Mouse (Mus musculus): ENCODE results near the gene Sirt4.
"Not testable (repeated sequence)": the region's sequence is repeated elsewhere in the genome, so short reads cannot be mapped to it uniquely, and the experiment has no call there.

Gene Sirt4

DNA sequence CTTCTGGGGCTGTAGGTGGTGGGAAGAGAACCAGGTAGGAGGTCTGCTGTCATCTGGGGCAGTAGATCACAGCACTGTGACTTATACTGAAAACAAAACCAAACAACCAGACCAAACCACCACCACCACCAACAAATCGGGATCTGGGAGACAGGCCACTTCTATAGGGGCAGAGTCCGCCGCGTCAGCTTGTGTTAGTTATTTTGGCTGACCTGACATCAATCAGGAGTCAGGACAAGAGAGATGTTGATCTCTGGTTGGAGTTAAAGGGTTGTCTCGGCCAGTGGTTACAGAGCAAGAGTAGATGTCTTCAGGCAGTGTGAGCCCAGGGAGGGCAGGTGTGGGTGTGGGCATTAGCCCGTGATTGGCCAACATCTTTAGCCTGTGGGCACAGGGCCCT is 29.8 kb upstream of the Sirt4 start:
- no peak for DNase-seq

DNA sequence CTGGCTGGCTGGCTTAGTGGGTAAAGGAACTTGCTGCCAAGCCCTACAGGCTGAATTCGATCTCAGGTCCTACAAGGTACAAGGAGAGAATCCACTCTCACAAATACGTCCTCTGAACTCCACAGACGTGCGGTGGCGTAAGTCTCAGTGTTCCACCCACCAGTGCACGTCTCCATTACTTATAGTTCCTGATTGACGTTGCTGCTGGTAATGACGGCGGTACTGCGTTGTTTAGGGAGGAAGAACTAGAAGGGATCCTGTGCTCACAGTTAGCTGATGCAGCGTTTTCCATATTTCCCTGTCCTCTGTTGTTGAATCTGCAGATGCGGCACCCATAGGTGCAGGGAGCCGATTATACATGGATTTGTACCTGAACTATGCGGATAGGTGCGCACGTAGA is 29.2 kb upstream of the Sirt4 start:
- no peak for DNase-seq

DNA sequence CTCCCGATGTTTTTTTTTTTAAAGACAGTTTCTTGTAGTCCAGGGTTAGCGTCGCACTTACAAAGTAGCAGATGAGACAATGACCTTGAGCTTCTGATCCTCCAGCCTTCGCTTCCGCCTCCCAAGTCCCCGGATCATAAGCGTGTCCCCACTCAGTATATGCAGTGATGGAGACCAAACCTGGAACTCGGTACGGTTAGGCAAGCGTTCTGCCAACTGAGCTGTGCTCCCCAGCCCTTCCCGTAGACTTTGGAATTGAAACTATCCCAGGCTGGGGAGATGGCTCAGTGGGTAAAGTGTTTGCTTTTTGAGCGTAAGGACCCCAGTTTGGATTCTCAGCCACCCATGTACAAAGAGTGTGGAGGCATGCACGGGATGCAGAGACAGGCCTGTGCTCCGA is 28.7 kb upstream of the Sirt4 start:
- no peak for DNase-seq

DNA sequence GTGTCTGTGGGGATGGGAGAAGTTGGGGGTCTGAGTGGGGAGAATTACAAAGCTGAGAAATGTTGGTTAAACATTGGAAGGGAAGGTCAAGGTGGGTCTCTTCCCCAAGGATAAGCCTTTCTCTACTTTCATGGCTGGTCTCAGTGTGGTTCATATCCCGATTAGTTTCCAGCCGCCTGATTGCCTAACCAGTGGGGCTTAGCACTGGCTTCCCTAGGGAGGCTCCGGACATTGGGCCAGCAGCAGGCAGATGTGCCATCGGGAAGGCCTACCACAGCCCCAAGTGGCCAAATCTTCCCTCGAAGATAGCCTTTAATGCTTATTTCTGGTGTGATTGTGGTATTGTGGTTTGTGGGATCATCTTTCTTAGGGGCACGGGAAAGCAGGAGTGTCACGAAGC is 27.9 kb upstream of the Sirt4 start:
- DNase-seq, result no peak

DNA sequence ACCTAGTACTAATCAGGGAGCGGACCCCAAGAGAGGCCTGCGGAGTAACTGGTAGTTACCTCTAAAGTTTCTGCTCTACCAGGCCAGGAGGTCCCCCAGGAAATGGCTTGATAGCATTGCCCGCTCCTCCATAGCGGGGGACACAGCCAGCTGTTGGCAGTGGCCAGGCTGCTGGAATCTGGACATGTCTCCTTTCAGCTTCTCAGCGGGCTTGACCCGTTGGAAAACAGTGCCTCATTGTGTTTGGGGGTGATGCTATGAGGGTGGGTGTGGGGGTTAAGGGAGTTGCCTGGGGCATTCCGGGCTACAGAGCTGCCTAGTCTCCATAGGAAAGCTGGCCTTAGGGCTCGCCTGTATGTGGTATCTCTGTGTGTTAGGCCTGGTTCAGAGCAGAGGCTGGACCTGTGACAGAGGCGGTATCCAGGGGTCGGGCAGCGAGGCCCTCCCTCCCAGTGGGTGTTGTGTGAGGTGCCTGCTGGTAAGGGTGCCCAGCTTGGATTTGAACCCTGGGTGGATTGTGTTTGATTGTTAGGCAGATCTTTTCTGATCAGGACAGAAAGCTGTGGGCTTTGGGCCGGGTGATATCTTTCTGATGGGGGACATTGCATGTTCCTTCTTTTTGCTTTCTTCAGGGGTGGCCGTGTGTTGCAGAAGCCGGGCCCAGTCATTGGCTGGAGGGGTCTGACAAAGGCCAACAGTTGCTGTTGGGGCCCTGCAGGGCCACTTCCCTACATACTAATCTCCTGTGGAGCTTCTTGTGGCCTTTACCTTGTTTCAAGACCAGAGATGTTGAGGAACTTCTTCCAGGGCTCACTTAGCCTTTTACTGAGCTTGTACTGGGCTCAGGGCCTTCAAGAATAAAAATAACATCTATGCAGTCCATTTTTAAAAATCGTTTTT is 25.5 kb upstream of the Sirt4 start:
- DNase-seq, result no peak

DNA sequence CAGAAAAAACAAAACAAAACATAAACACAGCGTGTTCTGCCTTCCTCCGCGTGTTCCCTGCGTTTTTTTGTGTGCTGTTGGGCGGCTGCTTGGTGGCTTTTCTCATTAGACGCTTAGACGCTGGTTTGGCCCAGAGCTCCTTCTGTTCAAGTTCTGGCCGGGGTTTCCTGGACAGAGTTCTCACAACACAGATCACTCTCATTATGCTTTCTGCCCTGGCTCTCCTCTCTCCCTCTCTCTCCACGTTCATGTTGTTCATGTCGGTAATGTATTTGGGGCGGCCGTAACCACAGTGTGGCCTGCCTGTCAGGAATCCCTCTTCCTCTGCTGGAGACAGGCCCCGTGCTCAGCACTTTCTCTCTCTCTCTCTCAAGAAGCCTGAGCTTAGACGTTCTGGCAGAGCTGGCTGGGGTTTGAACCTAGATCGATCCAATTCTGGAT is 24.8 kb upstream of the Sirt4 start:
- DNase-seq, result no peak

DNA sequence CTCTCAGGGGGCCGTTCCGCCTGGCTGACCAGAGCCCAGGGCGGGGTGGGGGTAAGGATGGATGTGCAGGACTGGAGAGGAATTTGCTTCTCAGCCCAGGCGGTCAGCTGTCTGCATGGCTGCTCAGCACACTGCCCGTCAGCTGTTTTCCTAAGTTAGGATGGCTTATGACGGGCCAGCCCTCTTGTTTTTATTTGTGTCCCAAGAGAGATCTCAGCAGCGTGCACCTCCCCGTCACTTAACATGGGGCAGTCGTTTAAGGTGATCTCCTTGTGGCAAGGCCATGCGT is 24.3 kb upstream of the Sirt4 start:
- DNase-seq, result no peak

DNA sequence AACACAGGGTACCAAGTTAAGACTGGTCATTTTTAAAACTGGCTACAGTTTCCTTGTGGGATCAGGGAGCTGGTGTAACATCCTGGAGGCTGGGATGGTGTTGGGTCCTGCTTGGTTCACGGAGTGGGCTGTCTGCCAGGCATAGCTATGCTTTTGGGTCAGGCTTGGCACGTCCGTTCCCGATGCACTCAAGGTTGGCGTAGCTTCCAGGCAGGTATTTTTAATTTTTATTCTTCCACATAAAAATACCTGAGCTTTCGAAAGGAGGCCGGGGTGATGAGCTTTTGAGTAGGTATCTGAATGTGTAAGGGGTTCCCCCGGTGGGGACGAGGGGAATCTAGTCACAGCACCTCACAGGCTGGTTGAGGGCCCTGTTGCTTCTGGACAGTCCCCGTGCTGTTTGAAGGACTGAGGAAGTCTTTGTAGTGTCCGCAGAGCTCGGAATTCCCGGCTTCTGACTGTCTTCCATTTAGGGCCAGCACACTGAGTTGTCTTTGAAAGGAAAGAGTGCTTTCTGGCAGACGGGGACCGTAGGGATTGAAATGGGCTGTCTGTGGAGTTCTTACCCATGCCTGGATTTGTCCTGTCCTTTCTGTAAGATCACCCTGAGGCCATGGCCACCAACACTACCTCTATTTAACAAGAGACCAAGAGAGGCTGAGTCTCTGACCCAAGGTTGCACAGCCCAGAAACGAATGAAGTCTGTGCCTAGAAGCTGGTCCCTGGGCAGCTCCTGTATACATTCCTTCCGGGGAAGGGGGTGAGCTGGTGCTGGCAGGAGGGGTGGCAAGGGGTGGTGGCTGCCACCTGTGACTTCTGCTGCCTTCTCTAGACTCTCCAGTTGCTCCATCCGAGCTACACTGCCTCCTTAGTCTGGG is 23.7 kb upstream of the Sirt4 start:
- DNase-seq, result peak; percentile 72

DNA sequence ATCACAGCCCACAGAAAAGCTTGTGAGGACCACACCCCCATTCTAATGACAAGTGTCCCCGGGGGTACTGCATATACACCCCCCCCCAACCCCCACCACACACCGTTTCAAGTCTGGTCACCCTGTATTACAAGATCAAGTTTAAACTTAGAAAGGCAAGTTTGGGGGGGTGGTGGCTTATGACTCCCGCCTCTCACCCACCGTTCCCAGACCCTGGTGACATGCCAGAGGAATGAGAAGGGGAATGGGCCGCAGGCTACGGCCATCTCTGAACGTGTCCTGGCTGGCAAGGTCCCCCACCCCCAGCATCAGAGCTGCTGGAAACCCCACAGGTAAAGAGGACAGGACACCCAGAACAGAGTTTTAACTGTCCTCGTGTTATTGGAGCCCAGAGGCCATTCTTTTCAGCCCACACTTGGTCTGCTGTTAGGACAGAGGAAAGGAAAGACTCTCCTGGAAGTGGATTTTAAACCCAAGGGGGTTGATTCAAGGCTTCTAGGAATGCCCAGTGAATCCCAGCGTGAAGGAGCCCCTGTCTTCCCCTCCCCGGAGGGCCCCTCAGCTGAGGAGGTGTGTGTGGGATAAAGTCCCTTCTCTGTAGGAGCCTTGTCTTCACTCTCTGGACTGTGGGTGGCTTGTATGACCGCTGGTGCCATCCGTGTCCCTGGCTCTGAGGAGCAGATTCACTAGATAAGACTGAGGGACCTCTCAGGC is 22.9 kb upstream of the Sirt4 start:
- DNase-seq, result no peak

DNA sequence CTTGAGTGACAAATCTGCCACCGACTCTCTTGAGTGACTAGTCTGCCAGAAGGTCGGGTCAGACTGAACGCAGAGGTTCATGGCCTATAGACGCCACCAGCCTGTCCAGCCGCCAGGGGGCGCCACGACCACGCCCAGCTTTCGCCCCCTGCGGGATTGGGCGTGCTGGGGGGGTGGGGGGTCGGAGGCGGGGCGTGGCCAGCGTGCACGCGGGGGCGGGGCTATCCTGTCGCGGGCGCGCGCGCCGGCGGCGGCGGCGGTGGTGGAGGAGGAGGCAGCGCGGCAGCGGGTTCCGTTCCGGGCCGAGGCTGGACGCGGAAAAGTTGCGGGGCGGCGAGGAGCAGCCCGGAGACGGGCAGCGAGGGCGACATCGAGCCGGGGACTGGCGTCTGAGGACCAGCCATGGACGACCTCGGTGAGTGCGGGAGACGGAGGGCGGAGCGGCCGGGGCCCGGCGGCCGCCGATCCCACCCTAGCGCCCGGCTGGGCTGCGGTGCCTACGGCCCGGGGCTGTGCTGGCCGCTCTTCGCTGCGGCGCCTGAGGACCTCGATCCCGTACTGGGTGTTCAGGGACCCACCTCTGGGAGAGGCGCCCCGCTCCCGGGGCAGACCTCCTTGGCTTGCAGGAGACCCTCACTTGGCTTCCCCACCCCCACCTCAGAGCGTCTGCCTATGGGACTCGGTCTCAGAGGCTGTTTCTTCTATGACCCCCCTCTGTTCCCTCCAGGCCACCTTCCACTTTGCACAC is 22.1 kb upstream of the Sirt4 start, which contains the start of gene Pxn:
Gene Pxn, plus strand, starts transcription at position 223 of the 748 bp plus-strand sequence.
- peak; percentile 91 for DNase-seq

DNA sequence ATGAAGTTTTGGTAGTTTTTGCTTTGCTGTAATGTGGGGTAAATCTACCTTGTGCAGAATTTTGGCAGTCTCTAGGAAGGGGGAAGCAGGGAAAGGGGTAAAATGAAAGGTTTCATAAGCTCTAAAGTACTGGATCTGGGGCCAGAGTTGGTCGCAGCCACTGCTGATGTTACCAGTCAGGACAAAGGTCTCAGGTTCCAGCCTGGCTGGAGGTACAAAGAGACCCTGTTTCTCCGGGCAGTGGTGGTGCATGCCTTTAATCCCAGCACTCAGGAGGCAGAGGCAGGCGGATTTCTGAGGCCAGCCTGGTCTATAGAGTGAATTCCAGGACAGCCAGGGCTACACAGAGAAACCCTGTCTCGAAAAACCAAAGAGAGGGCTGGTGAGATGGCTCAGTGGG is 21.1 kb upstream of the Sirt4 start:
- DNase-seq, result not testable (repeated sequence)

DNA sequence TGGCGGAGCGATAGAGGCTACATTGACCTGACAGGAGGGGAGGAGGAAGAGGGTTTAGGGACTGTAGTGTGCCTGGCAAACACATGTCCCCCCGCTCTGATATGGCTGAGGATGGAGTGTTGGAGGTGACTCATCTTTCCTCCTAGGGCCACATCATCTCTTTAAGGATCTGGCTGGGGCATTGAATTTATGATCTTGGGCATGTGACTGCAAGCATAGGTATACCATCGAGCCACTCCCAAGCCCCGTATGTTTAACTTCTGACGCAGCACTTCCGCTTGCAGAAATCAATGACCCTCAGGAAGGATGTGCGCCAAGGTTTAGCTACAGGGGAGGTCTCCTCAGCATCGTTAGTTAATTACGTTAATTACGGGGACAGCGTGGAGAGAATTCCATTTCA is 18.5 kb upstream of the Sirt4 start:
- DNase-seq, result no peak

DNA sequence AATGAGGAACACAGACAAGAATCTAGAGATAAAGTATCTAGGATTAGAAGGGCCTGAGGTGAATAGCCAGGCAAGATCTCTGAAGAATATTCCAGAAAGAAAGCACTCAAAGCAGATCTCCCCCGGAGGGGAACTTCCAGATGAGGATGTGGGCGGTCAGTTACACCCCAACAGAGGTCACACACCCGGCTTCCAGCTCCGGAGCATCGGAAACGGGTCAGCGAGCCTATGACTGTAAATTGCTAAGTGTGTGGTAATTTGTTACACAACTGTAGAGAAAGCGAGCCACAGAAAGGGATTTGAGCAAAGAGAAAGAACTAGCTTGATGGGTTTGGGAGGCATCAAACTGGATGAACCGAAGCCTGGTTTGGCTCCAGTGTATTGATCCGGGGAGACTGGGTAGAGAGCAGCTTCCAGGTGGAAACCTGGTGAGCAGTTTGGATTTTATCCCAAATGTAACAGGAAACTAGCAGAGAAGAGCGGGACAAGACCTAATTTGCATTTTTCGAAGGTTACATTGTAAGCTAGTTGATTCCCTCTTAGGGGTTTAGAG is 15.9 kb upstream of the Sirt4 start:
- no peak for DNase-seq

DNA sequence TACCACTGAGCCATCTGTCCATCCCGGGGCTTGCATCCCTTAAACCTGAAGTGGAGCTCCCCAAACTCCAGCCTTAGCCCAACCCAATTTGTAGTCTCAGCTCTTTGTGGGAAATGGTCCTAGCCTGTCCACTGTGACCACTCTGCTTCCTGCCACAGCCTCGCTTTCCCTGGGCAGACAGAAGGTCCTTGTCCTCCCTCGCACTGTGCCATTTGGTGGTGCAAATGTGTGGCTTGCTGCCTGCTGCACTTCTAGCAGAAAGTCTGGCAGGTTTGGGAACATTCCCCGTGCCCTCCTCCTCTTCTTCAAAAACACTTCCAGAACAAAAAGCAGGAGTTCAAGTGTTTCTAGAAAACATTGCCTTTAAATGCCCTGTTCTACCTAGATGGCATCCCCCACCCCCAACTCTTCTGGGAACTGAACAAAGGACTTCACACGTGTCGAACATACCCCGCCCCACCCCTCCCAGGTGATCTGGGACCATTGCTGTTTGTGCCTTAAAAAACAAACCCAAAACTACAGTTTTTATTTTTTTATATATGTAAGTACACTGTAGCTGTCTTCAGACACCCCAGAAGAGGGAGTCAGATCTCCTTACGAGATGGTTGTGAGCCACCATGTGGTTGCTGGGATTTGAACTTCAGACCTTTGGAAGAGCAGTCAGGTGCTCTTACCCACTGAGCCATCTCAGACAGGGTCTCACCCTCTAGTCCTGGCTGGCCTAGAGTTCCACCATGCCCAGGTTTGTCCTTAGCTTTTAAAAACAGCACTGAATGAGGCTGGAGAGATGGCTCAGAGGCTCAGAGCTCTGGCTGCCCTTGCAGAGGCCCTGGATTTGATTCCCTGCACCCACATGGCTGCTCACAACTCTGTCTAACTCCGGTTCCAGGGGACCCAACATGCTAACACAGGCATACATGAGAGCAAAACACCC is 14.0 kb upstream of the Sirt4 start:
- no peak for DNase-seq

DNA sequence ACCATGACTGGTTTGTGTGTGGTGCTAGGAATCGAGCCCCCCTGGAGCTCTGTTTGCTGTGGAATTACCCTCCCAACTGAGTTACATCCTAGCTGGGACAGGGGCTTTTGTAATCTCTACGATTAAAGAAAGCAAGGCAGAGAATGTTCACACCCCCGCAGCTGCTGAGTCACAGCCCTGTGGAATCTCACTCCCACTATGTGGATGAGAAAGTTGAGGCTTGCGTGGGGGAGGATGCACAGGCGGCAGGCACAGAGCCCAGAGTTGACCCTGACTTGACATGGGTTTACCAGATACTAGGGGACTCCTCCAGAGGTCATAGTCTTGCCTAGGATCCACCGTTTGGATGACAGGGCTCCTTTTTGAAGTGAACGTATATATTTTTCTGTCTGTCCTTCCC is 12.5 kb upstream of the Sirt4 start:
- no peak for DNase-seq

DNA sequence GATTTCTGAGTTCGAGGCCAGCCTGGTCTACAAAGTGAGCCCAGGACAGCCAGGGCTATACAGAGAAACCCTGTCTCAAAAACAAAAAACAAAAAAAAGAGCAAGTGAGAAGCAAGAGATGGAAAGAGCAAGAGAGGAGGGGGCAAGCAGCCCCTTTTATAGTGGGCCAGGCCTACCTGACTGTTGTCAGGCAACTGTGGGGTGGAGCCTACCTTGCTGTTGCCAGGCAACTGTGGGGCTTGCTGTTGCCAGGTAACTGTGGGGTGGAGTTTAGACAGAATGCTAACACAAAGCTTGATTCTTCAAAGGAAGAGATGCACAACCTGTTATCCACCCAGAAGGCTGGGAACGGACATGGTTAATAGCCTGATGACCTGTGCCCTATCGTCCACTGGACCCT is 11.1 kb upstream of the Sirt4 start:
- not testable (repeated sequence) for DNase-seq

DNA sequence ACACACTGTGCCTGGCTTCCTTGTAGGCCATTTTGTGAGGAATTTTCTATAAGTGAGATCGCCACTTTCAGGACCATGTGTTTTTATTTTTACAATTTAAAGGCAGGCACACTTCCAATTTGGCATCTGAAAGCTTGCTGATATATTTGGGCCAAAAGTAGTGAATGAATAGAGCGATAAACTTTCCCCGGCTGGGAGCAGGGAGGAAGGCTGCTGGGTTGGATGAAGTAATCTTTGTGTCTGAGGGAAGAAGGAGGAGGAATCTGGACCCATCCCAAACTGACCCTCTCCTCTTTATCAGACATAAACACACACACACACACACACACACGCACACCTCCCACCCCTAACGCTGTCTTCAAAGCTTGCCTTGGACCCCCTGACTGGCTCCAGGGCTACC is 8.9 kb upstream of the Sirt4 start:
- no peak for DNase-seq

DNA sequence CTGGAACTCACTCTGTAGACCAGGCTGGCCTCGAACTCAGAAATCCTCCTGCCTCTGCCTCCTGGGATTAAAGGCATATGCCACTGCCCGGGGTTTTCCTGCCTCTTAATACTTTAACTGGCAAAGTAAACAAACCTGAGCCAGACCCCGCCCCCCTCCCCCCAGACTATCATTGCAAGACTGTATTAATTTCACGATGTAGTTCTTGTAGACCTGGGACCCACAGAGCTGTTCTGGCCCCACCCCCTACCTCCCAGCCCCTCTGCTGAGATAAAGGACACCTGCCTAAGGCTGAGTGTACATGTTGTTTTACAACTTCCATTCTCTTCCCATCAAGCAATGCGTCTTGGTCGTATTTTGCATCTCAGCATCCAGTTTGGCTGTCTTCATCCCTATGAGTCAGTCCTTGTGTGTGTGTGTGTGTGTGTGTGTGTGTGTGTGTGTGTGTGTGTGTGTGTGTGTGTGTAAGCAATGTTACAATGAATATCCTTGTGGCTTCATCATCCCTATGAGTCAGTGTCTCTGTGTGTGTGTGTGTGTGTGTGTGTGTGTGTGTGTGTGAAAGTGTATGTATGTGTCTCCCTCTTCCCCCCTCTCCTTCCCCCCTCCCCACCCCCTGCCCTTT is 8.3 kb upstream of the Sirt4 start:
- DNase-seq, result no peak

DNA sequence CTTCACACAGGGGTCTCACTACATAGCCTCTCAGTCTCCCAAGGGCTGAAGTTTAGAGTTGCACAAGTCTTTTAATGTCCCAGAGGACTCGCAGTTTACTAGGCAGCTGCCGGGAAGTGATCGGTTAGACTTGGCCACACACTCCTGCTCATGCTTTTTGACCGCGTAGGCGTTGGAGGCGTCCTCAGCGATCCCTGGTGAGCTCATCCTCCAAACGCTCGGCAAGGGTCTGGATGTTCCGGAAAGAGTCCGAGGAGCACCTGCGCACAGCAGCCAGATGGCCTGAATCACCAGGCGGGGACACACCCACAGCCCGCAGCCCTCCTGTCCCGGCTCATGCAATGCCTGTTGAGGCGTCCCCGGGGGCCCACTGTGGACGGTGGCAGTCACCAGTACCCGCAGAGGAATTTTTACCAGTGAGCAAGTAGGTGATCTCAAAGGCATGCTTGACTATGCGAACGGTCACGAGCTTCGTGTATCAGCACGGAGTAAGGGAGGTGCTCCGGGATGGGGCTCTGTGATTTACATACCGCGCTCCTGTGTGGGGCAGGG is 7.3 kb upstream of the Sirt4 start:
- DNase-seq, result no peak

DNA sequence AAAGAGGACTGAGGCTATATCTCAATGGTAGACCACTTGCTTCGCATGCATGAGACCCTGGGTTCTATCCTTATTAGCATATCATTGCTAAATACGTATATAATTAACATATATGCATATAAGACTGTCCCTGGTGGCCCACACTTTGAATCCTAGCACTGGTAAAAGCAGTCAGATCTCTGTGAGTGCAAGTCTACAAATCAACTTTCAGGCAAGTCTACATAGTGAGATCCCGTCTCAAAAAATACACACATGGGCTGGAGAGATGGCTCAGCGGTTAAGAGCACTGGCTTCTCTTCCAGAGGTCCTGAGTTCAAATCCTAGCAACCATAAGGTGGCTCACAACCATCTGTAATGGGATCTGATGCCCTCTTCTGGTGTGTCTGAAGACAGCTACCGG is 6.6 kb upstream of the Sirt4 start:
- no peak for DNase-seq

DNA sequence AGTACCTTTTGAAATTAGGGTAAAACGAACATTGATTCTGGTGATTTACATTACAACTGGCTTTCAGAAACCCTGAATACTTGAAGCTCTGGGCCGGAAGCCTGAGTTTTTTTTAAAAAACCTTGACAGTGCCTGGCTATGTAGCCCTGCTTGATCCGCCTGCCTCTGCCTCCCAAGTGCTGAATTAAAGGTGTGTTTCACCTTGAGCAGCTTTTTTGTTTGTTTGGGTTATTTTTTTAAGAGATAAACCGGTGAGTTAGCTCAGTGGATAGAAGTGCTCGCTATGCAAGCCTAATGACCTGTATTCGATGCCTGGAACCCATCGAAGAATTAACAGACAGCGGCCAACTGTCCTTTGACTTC is 6.1 kb upstream of the Sirt4 start:
- no peak for DNase-seq
